In genomic region chr17:85694499-85694898, GRCm38 (mm10) we compare ENCODE assay signal across 16 mouse cellular contexts. TPM values are rescaled to one million over a fixed set of nuclear protein-coding genes. Genes with fewer than 3 reads are reported as not detected.
DNase-seq lines count a peak whose midpoint lies in the region; ATAC-seq and TF ChIP-seq lines count a peak whose summit lies in the region.
"Had no signal": no experiment of that assay in that cellular context is flagged by ENCODE, and none has a peak within 500 bp of the region (broad histone marks: within the 10 kb centered on the region; RNA-seq: fewer than 3 reads in every experiment).

No protein-coding gene starts in this region.

- no peaks in the 10 kb centered on the region for H3K9me3 ChIP-seq in kidney, postnatal 0 days (replicated peaks; ENCODE audit: low read length)
- H3K9me3 ChIP-seq in midbrain, embryonic 11.5 days (ENCODE audit: control insufficient read depth, low read length): 0 out of 2 replicates have a peak, but pooled peaks cover 3% of the 10 kb centered on the region
- no peaks in the 10 kb centered on the region; the same call in 1 of the 2 replicates for H3K9me3 ChIP-seq in midbrain, embryonic 16.5 days (replicated peaks; ENCODE audit: control insufficient read depth, low read length, poor library complexity, severe bottlenecking)
- H3K9me3 ChIP-seq in stomach, postnatal 0 days (ENCODE audit: control insufficient read depth, low read length): 0 out of 2 replicates have a peak, but pooled peaks cover 2% of the 10 kb centered on the region
- H3K9me3 ChIP-seq: embryonic facial prominence, embryonic 15.5 days; forebrain, embryonic 12.5 days; heart, embryonic 10.5 days had no signal

- ATAC-seq in kidney, postnatal 0 days (replicated peaks; ENCODE audit: low FRiP score, low read depth): no peak
- ATAC-seq in midbrain, embryonic 11.5 days (ENCODE audit: low FRiP score): no peak
- no peak for ATAC-seq in midbrain, embryonic 16.5 days
- no peak for ATAC-seq in stomach, postnatal 0 days (ENCODE audit: low FRiP score, low TSS enrichment)

- TF ChIP-seq CTCF in kidney, postnatal 0 days (IDR thresholded peaks at IDR 0.05; ENCODE audit: low read depth): peak; percentile 46
- TF ChIP-seq CTCF in bone marrow, adult 2 months (IDR thresholded peaks at IDR 0.05; ENCODE audit: control insufficient read depth, insufficient read depth, low read length): peak; percentile 27; the same call in 1 of the 2 replicates
- peak; percentile 58 for TF ChIP-seq CTCF in stomach, postnatal 0 days (IDR thresholded peaks at IDR 0.05; ENCODE audit: low read depth)

- peaks cover 56% of the 10 kb centered on the region for H3K27me3 ChIP-seq in kidney, postnatal 0 days (ENCODE audit: insufficient read depth, low read length)
- H3K27me3 ChIP-seq in midbrain, embryonic 11.5 days (ENCODE audit: control insufficient read depth, insufficient read depth, low read length): peaks cover 63% of the 10 kb centered on the region
- peaks cover 66% of the 10 kb centered on the region for H3K27me3 ChIP-seq in midbrain, embryonic 16.5 days (ENCODE audit: control insufficient read depth, insufficient read depth, low read depth, low read length)
- H3K27me3 ChIP-seq in stomach, postnatal 0 days (ENCODE audit: control insufficient read depth, insufficient read depth, low read length): peaks cover 6% of the 10 kb centered on the region; the same call in 1 of the 2 replicates

- no peak for DNase-seq in kidney, postnatal 0 days (ENCODE audit: low spot score)
- DNase-seq in kidney, postnatal 36 days: no peak
- DNase-seq in midbrain, embryonic 11.5 days (ENCODE audit: low spot score, missing footprints): peak; percentile 83
- no peak for DNase-seq in stomach, postnatal 0 days (ENCODE audit: low spot score)
- DNase-seq in frontal cortex, postnatal 25 days (ENCODE audit: low spot score in 2 of 2): no peak
- DNase-seq: adrenal gland, postnatal 36 days; cerebellum, adult 11 months; cerebellum, postnatal 36 days; heart, postnatal 36 days had no signal

- WGBS in kidney, postnatal 0 days: 68% methylated on average over 6 of the region's 6 CpGs
- 81% methylated on average over 6 of the region's 6 CpGs for WGBS in midbrain, embryonic 11.5 days
- 78% methylated on average over 6 of the region's 6 CpGs for WGBS in midbrain, embryonic 16.5 days
- 84% methylated on average over 6 of the region's 6 CpGs for WGBS in bone marrow, adult 2 months
- WGBS in stomach, postnatal 0 days: 75% methylated on average over 6 of the region's 6 CpGs

- no peak overlapping the region for H3K27ac ChIP-seq in kidney, postnatal 0 days
- H3K27ac ChIP-seq in midbrain, embryonic 11.5 days (ENCODE audit: low read depth, low read length): no peak overlapping the region
- H3K27ac ChIP-seq in midbrain, embryonic 16.5 days (ENCODE audit: low read length): no peak overlapping the region
- no peak overlapping the region for H3K27ac ChIP-seq in bone marrow, adult 2 months (ENCODE audit: control insufficient read depth, insufficient read depth, low read depth, low read length, poor library complexity)
- no peak overlapping the region for H3K27ac ChIP-seq in stomach, postnatal 0 days (replicated peaks)
- H3K27ac ChIP-seq: embryonic facial prominence, embryonic 15.5 days; forebrain, embryonic 12.5 days; heart, embryonic 10.5 days; macrophage had no signal

- no peak for TF ChIP-seq POLR2A in bone marrow, adult 2 months (IDR thresholded peaks at IDR 0.05; ENCODE audit: borderline replicate concordance, control insufficient read depth, low read depth, low read length)

- H3K4me1 ChIP-seq in kidney, postnatal 0 days (replicated peaks; ENCODE audit: insufficient read depth, low read length): no peaks in the 10 kb centered on the region
- 0 out of 2 replicates have a peak, but pooled peaks cover under 1% of the 10 kb centered on the region for H3K4me1 ChIP-seq in midbrain, embryonic 11.5 days (ENCODE audit: control insufficient read depth, insufficient read depth, low read length)
- no peaks in the 10 kb centered on the region for H3K4me1 ChIP-seq in midbrain, embryonic 16.5 days (ENCODE audit: control insufficient read depth, insufficient read depth, low read length)
- no peaks in the 10 kb centered on the region for H3K4me1 ChIP-seq in bone marrow, adult 2 months (ENCODE audit: control insufficient read depth, insufficient read depth, low read length)
- H3K4me1 ChIP-seq in stomach, postnatal 0 days (replicated peaks; ENCODE audit: control insufficient read depth, insufficient read depth): no peaks in the 10 kb centered on the region

- 0 out of 2 replicates have a peak overlapping the region, but pooled peaks have one; percentile 5 for H3K4me3 ChIP-seq in kidney, postnatal 0 days (replicated peaks; ENCODE audit: low read depth, low read length)
- H3K4me3 ChIP-seq in midbrain, embryonic 11.5 days (ENCODE audit: low read depth, low read length): no peak overlapping the region
- H3K4me3 ChIP-seq in midbrain, embryonic 16.5 days (ENCODE audit: low read depth, low read length): no peak overlapping the region
- H3K4me3 ChIP-seq in bone marrow, adult 2 months (replicated peaks; ENCODE audit: control insufficient read depth, low read depth, low read length): no peak overlapping the region
- H3K4me3 ChIP-seq in stomach, postnatal 0 days (ENCODE audit: low read depth, low read length): no peak overlapping the region
- H3K4me3 ChIP-seq: forebrain, embryonic 12.5 days; heart, embryonic 10.5 days had no signal

- H3K9ac ChIP-seq in kidney, postnatal 0 days (ENCODE audit: low read depth, low read length): no peak overlapping the region
- no peak overlapping the region for H3K9ac ChIP-seq in midbrain, embryonic 11.5 days (ENCODE audit: low read length)
- no peak overlapping the region for H3K9ac ChIP-seq in midbrain, embryonic 16.5 days (ENCODE audit: low read depth, low read length)
- H3K9ac ChIP-seq in stomach, postnatal 0 days (ENCODE audit: low read length): no peak overlapping the region
- H3K9ac ChIP-seq: embryonic facial prominence, embryonic 15.5 days; forebrain, embryonic 12.5 days had no signal

- no peak for TF ChIP-seq EP300 in stomach, postnatal 0 days (optimal IDR thresholded peaks at IDR 0.05)

- H3K4me2 ChIP-seq in kidney, postnatal 0 days (ENCODE audit: low read length): no peak overlapping the region
- H3K4me2 ChIP-seq in midbrain, embryonic 11.5 days: no peak overlapping the region
- no peak overlapping the region for H3K4me2 ChIP-seq in midbrain, embryonic 16.5 days (ENCODE audit: low read length)
- no peak overlapping the region for H3K4me2 ChIP-seq in stomach, postnatal 0 days (replicated peaks; ENCODE audit: low read depth)
- H3K4me2 ChIP-seq: embryonic facial prominence, embryonic 15.5 days; forebrain, embryonic 12.5 days had no signal

- no peaks in the 10 kb centered on the region for H3K36me3 ChIP-seq in kidney, postnatal 0 days (ENCODE audit: insufficient read depth, low read length)
- H3K36me3 ChIP-seq in midbrain, embryonic 11.5 days (ENCODE audit: control insufficient read depth, insufficient read depth, low read length): no peaks in the 10 kb centered on the region
- H3K36me3 ChIP-seq in midbrain, embryonic 16.5 days (ENCODE audit: control insufficient read depth, insufficient read depth, low read length): no peaks in the 10 kb centered on the region
- H3K36me3 ChIP-seq in stomach, postnatal 0 days (ENCODE audit: control insufficient read depth, insufficient read depth, low read length): no peaks in the 10 kb centered on the region
- H3K36me3 ChIP-seq: embryonic facial prominence, embryonic 15.5 days; forebrain, embryonic 12.5 days; heart, embryonic 10.5 days had no signal

RNA-seq across cellular contexts. Expression of gene Six2, which starts 6.4 kb away (rescaled TPM):
- polyA plus RNA-seq in kidney, postnatal 0 days (2015; fragmentation: Nextera tagmentation; extraction: Ambion mirVana): 11.2 and 18.9 TPM in 2 replicates
- polyA plus RNA-seq in midbrain, embryonic 11.5 days (2014; fragmentation: Nextera tagmentation; extraction: Ambion mirVana): 5.6 and 6.7 TPM in 2 replicates
- polyA plus RNA-seq in midbrain, embryonic 16.5 days (2015; fragmentation: Nextera tagmentation; extraction: Ambion mirVana): 0.16 and 0.33 TPM in 2 replicates
- polyA plus RNA-seq in bone marrow, adult 2 months (2011; ENCODE audit: insufficient read depth, insufficient read length, low replicate concordance, missing spikeins): not detected in 2 replicates
- 2.6 and 4.0 TPM in 2 replicates for polyA plus RNA-seq in stomach, postnatal 0 days (2015; fragmentation: Nextera tagmentation; extraction: Ambion mirVana)
- polyA plus RNA-seq: large intestine, adult 2 months; macrophage had no signal
